Mouse (Mus musculus): ENCODE data around the gene Krtap28-10. TPM values are rescaled to one million over a fixed set of nuclear protein-coding genes. Genes with fewer than 3 reads are reported as not detected.
"Not testable (repeated sequence)": the region's sequence is repeated elsewhere in the genome, so short reads cannot be mapped to it uniquely, and the experiment has no call there.

Krtap28-10 gene
- total RNA-seq, 4 experiments from 2014 or later: not detected

- no peak for DNase-seq (ENCODE audit: low spot score in 2 of 2)
Observed at GRCm38 (mm10) chr1:83014477-83014876, 27.8 kb downstream of the Krtap28-10 start.

- no peak for DNase-seq (ENCODE audit: low spot score in 2 of 2)
Observed at GRCm38 (mm10) chr1:83007471-83007870, 34.8 kb downstream of the Krtap28-10 start.

GRCm38 (mm10) chr1:83006218-83007179 lies 35.8 kb downstream of the Krtap28-10 start:
- no peak for DNase-seq (ENCODE audit: low spot score in 2 of 2)

- not testable (repeated sequence) for DNase-seq (ENCODE audit: low spot score in 2 of 2)
Observed at GRCm38 (mm10) chr1:83000306-83000705, 42.0 kb downstream of the Krtap28-10 start, which contains the start of gene Gm47959. Gene Gm47959 (plus strand): TSS chr1:83000548.

- no peak for DNase-seq (ENCODE audit: low spot score in 2 of 2)
Observed at GRCm38 (mm10) chr1:82993947-82994346, 48.3 kb downstream of the Krtap28-10 start.

- DNase-seq (ENCODE audit: low spot score in 2 of 2): no peak
Observed at GRCm38 (mm10) chr1:82992093-82992492, 50.2 kb downstream of the Krtap28-10 start.

GRCm38 (mm10) chr1:82991596-82991995 lies 50.7 kb downstream of the Krtap28-10 start:
- DNase-seq (ENCODE audit: low spot score in 2 of 2): no peak

Other genes starting within 250 kb of the Krtap28-10 start
- 10 to 100 TPM; 59.0 to 69.1 (median 62.1) TPM for gene Agfg1, start 203.0 kb downstream of the Krtap28-10 start, total RNA-seq (2022)
- under 1 TPM in 3 of 4 experiments, not detected in 1; 0.73 to 0.96 (median 0.84) TPM for gene A030005L19Rik, start 129.2 kb downstream of the Krtap28-10 start, total RNA-seq (2022)
- not detected for gene A030014E15Rik, start 117.6 kb downstream of the Krtap28-10 start, total RNA-seq (2022)
- not detected for gene Gm6217, start 111.1 kb downstream of the Krtap28-10 start, total RNA-seq (2022)
- not detected for gene A030003K21Rik, start 99.1 kb downstream of the Krtap28-10 start, total RNA-seq (2022)
- not detected for gene Gm7544, start 86.5 kb downstream of the Krtap28-10 start, total RNA-seq (2022)
- gene Gm47955, start 82.2 kb downstream of the Krtap28-10 start, total RNA-seq (2022): not detected
- gene Gm47959, start 41.9 kb downstream of the Krtap28-10 start, total RNA-seq (2022): not detected
- gene Slc19a3, start 4.0 kb downstream of the Krtap28-10 start, total RNA-seq (2022): 1 to 10 TPM; 1.8 to 2.8 (median 2.1) TPM
- not detected for gene Gm47969, start 2.5 kb upstream of the Krtap28-10 start, total RNA-seq (2022)
- gene A030005K14Rik, start 16.9 kb upstream of the Krtap28-10 start, total RNA-seq (2022): not detected
- gene Krtap28-13, start 18.4 kb upstream of the Krtap28-10 start, total RNA-seq (2022): not detected
- gene Ccl20, start 74.3 kb upstream of the Krtap28-10 start, total RNA-seq (2022): not detected
- under 1 TPM in 2 of 4 experiments, not detected in 2; 0.27 to 0.77 TPM for gene Daw1, start 117.3 kb upstream of the Krtap28-10 start, total RNA-seq (2022)

Measured in left cerebral cortex, adult 8-10 months (tissue).